Mouse (Mus musculus): ENCODE measurements around the gene Naa50.

Naa50 gene

GRCm38 (mm10) chr16:44200146-44200545, 60.5 kb downstream of the Naa50 start:
- no peak for DNase-seq (ENCODE audit: low spot score)

GRCm38 (mm10) chr16:44204331-44204730, 64.7 kb downstream of the Naa50 start:
- no peak for DNase-seq (ENCODE audit: low spot score)

GRCm38 (mm10) chr16:44205973-44206372, 66.3 kb downstream of the Naa50 start:
- DNase-seq (ENCODE audit: low spot score) = no peak

- no peak for DNase-seq (ENCODE audit: low spot score)
Observed at GRCm38 (mm10) chr16:44210156-44211053, 70.8 kb downstream of the Naa50 start.

GRCm38 (mm10) chr16:44211054-44211414, 71.4 kb downstream of the Naa50 start:
- no peak for DNase-seq (ENCODE audit: low spot score)

- DNase-seq (ENCODE audit: low spot score) = no peak
Observed at GRCm38 (mm10) chr16:44212703-44213102, 73.1 kb downstream of the Naa50 start.
